Mouse (Mus musculus): ENCODE results near the gene Olfr533. TPM values are rescaled to one million over a fixed set of nuclear protein-coding genes. Genes with fewer than 3 reads are reported as not detected.
"Not testable (repeated sequence)": the region's sequence is repeated elsewhere in the genome, so short reads cannot be mapped to it uniquely, and the experiment has no call there.

Olfr533 gene
- not detected in 2 replicates for polyA plus RNA-seq (2015; fragmentation: Nextera tagmentation; extraction: Ambion mirVana)

- not testable (repeated sequence) for ATAC-seq (ENCODE audit: low FRiP score, low TSS enrichment)
Measured at GRCm38 (mm10) chr7:140463070-140463469, at the start of gene Olfr533. TSS of gene Olfr533 (plus strand) at chr7:140463370.

GRCm38 (mm10) chr7:140421539-140421938 lies 41.6 kb upstream of the Olfr533 start, which contains the start of gene Olfr532:
TSS of gene Olfr532 (minus strand) at chr7:140421639.
- Histone ChIP-seq H3K9ac (replicated peaks; ENCODE audit: low read length) (no peak within 1 kb of the TSS), H3K4me2 (replicated peaks; ENCODE audit: low read depth, low read length) (no peak within 1 kb of the TSS), H3K27me3 (ENCODE audit: insufficient read depth, low read length) (no peaks in the 10 kb centered on the region), H3K4me1 (ENCODE audit: insufficient read depth, low read length) (no peaks in the 10 kb centered on the region), H3K36me3 (ENCODE audit: insufficient read depth, low read length) (no peaks in the 10 kb centered on the region), H3K27ac (ENCODE audit: low read length) (no peak within 1 kb of the TSS), H3K4me3 (ENCODE audit: low read length) (no peak within 1 kb of the TSS), H3K9me3 (ENCODE audit: low read length) (no peaks in the 10 kb centered on the region)
- ATAC-seq (ENCODE audit: low FRiP score, low TSS enrichment): no peak
- 97% methylated on average over 1 of the region's 1 CpGs for WGBS

More at GRCm38 (mm10) chr7:140463070-140463469, at the start of gene Olfr533:
- H3K4me2 ChIP-seq (replicated peaks; ENCODE audit: low read depth, low read length); H3K36me3 ChIP-seq (ENCODE audit: insufficient read depth, low read length); H3K27ac ChIP-seq (ENCODE audit: low read length); H3K27me3 ChIP-seq (ENCODE audit: insufficient read depth, low read length); H3K4me1 ChIP-seq (ENCODE audit: insufficient read depth, low read length); H3K9ac ChIP-seq (replicated peaks; ENCODE audit: low read length); H3K4me3 ChIP-seq (ENCODE audit: low read length); H3K9me3 ChIP-seq (ENCODE audit: low read length): not testable (repeated sequence)
- WGBS: 63% methylated on average over 1 of the region's 1 CpGs

GRCm38 (mm10) chr7:140443141-140443540 lies 20.0 kb upstream of the Olfr533 start:
- no peak overlapping the region for H3K9ac ChIP-seq (replicated peaks; ENCODE audit: low read length)
- H3K27me3 ChIP-seq (ENCODE audit: insufficient read depth, low read length): no peaks in the 10 kb centered on the region
- H3K4me2 ChIP-seq (replicated peaks; ENCODE audit: low read depth, low read length): no peak overlapping the region
- 80% methylated on average over 1 of the region's 1 CpGs for WGBS
- ATAC-seq (ENCODE audit: low FRiP score, low TSS enrichment): no peak
- H3K4me3 ChIP-seq (ENCODE audit: low read length): no peak overlapping the region
- no peaks in the 10 kb centered on the region for H3K36me3 ChIP-seq (ENCODE audit: insufficient read depth, low read length)
- H3K9me3 ChIP-seq (ENCODE audit: low read length): no peaks in the 10 kb centered on the region
- no peaks in the 10 kb centered on the region for H3K4me1 ChIP-seq (ENCODE audit: insufficient read depth, low read length)
- H3K27ac ChIP-seq (ENCODE audit: low read length): no peak overlapping the region

- Histone ChIP-seq H3K27me3 (ENCODE audit: insufficient read depth, low read length) (no peaks in the 10 kb centered on the region), H3K9ac (replicated peaks; ENCODE audit: low read length) (no peak overlapping the region), H3K4me1 (ENCODE audit: insufficient read depth, low read length) (no peaks in the 10 kb centered on the region), H3K4me3 (ENCODE audit: low read length) (no peak overlapping the region), H3K9me3 (ENCODE audit: low read length) (peaks cover 10% of the 10 kb centered on the region; the same call in 1 of the 2 replicates), H3K4me2 (replicated peaks; ENCODE audit: low read depth, low read length) (no peak overlapping the region), H3K27ac (ENCODE audit: low read length) (no peak overlapping the region), H3K36me3 (ENCODE audit: insufficient read depth, low read length) (no peaks in the 10 kb centered on the region)
- WGBS: 64% methylated on average over 1 of the region's 1 CpGs
- ATAC-seq (ENCODE audit: low FRiP score, low TSS enrichment): no peak
Measured at GRCm38 (mm10) chr7:140477886-140478285, 14.7 kb downstream of the Olfr533 start.

GRCm38 (mm10) chr7:140478733-140479132 lies 15.6 kb downstream of the Olfr533 start:
- no peak overlapping the region for H3K4me2 ChIP-seq (replicated peaks; ENCODE audit: low read depth, low read length)
- H3K9me3 ChIP-seq (ENCODE audit: low read length): peaks cover 10% of the 10 kb centered on the region; the same call in 1 of the 2 replicates
- no peak for ATAC-seq (ENCODE audit: low FRiP score, low TSS enrichment)
- no peaks in the 10 kb centered on the region for H3K27me3 ChIP-seq (ENCODE audit: insufficient read depth, low read length)
- 94% methylated on average over 1 of the region's 1 CpGs for WGBS
- no peak overlapping the region for H3K4me3 ChIP-seq (ENCODE audit: low read length)
- H3K4me1 ChIP-seq (ENCODE audit: insufficient read depth, low read length): no peaks in the 10 kb centered on the region
- no peaks in the 10 kb centered on the region for H3K36me3 ChIP-seq (ENCODE audit: insufficient read depth, low read length)
- H3K9ac ChIP-seq (replicated peaks; ENCODE audit: low read length): no peak overlapping the region
- H3K27ac ChIP-seq (ENCODE audit: low read length): no peak overlapping the region

- Histone ChIP-seq H3K9ac (replicated peaks; ENCODE audit: low read length) (no peak within 1 kb of the TSS), H3K9me3 (ENCODE audit: low read length) (no peaks in the 10 kb centered on the region), H3K4me3 (ENCODE audit: low read length) (no peak within 1 kb of the TSS), H3K4me1 (ENCODE audit: insufficient read depth, low read length) (no peaks in the 10 kb centered on the region), H3K27ac (ENCODE audit: low read length) (no peak within 1 kb of the TSS), H3K4me2 (replicated peaks; ENCODE audit: low read depth, low read length) (no peak within 1 kb of the TSS), H3K27me3 (ENCODE audit: insufficient read depth, low read length) (no peaks in the 10 kb centered on the region), H3K36me3 (ENCODE audit: insufficient read depth, low read length) (no peaks in the 10 kb centered on the region)
- 90% methylated on average over 1 of the region's 1 CpGs for WGBS
- no peak for ATAC-seq (ENCODE audit: low FRiP score, low TSS enrichment)
Measured at GRCm38 (mm10) chr7:140483916-140484315, 20.7 kb downstream of the Olfr533 start, which contains the start of gene Olfr535. TSS of gene Olfr535 (plus strand) at chr7:140484216.

- Histone ChIP-seq H3K4me3 (ENCODE audit: low read length) (no peak overlapping the region), H3K9ac (replicated peaks; ENCODE audit: low read length) (no peak overlapping the region), H3K9me3 (ENCODE audit: low read length) (no peaks in the 10 kb centered on the region), H3K4me1 (ENCODE audit: insufficient read depth, low read length) (no peaks in the 10 kb centered on the region), H3K36me3 (ENCODE audit: insufficient read depth, low read length) (no peaks in the 10 kb centered on the region), H3K27ac (ENCODE audit: low read length) (no peak overlapping the region), H3K27me3 (ENCODE audit: insufficient read depth, low read length) (no peaks in the 10 kb centered on the region), H3K4me2 (replicated peaks; ENCODE audit: low read depth, low read length) (no peak overlapping the region)
- WGBS: 92% methylated on average over 1 of the region's 1 CpGs
- ATAC-seq (ENCODE audit: low FRiP score, low TSS enrichment): no peak
Measured at GRCm38 (mm10) chr7:140488981-140489380, 25.8 kb downstream of the Olfr533 start.

- 13% methylated on average over 2 of the region's 2 CpGs for WGBS
- no peak for ATAC-seq (ENCODE audit: low FRiP score, low TSS enrichment)
- Histone ChIP-seq H3K4me2 (replicated peaks; ENCODE audit: low read depth, low read length) (no peak overlapping the region), H3K27ac (ENCODE audit: low read length) (no peak overlapping the region), H3K4me1 (ENCODE audit: insufficient read depth, low read length) (no peaks in the 10 kb centered on the region), H3K9me3 (ENCODE audit: low read length) (no peaks in the 10 kb centered on the region), H3K4me3 (ENCODE audit: low read length) (no peak overlapping the region), H3K9ac (replicated peaks; ENCODE audit: low read length) (no peak overlapping the region), H3K36me3 (ENCODE audit: insufficient read depth, low read length) (no peaks in the 10 kb centered on the region), H3K27me3 (ENCODE audit: insufficient read depth, low read length) (no peaks in the 10 kb centered on the region)
Measured at GRCm38 (mm10) chr7:140494231-140494630, 31.1 kb downstream of the Olfr533 start.

- H3K4me3 ChIP-seq (ENCODE audit: low read length): no peak overlapping the region
- no peak overlapping the region for H3K27ac ChIP-seq (ENCODE audit: low read length)
- H3K36me3 ChIP-seq (ENCODE audit: insufficient read depth, low read length): no peaks in the 10 kb centered on the region
Measured at GRCm38 (mm10) chr7:140494702-140495101, 31.5 kb downstream of the Olfr533 start.

GRCm38 (mm10) chr7:140507346-140508021 lies 44.3 kb downstream of the Olfr533 start, which contains the start of gene Olfr536:
TSS of gene Olfr536 (minus strand) at chr7:140507396.
- H3K4me3 ChIP-seq (ENCODE audit: low read length); H3K9me3 ChIP-seq (ENCODE audit: low read length); ATAC-seq (ENCODE audit: low FRiP score, low TSS enrichment); H3K4me2 ChIP-seq (replicated peaks; ENCODE audit: low read depth, low read length); H3K4me1 ChIP-seq (ENCODE audit: insufficient read depth, low read length); H3K27me3 ChIP-seq (ENCODE audit: insufficient read depth, low read length); H3K36me3 ChIP-seq (ENCODE audit: insufficient read depth, low read length); H3K27ac ChIP-seq (ENCODE audit: low read length); H3K9ac ChIP-seq (replicated peaks; ENCODE audit: low read length): not testable (repeated sequence)
- WGBS: 69% methylated on average over 1 of the region's 2 CpGs

More at GRCm38 (mm10) chr7:140494702-140495101, 31.5 kb downstream of the Olfr533 start:
- no peaks in the 10 kb centered on the region for H3K4me1 ChIP-seq (ENCODE audit: insufficient read depth, low read length)
- H3K27me3 ChIP-seq (ENCODE audit: insufficient read depth, low read length): no peaks in the 10 kb centered on the region
- H3K9ac ChIP-seq (replicated peaks; ENCODE audit: low read length): no peak overlapping the region
- no peak overlapping the region for H3K4me2 ChIP-seq (replicated peaks; ENCODE audit: low read depth, low read length)
- ATAC-seq (ENCODE audit: low FRiP score, low TSS enrichment): no peak
- H3K9me3 ChIP-seq (ENCODE audit: low read length): no peaks in the 10 kb centered on the region

Data from kidney, embryonic 16.5 days (tissue).